Mouse (Mus musculus): ENCODE results near the gene Rmdn3. TPM values are rescaled to one million over a fixed set of nuclear protein-coding genes. Genes with fewer than 3 reads are reported as not detected.

Gene Rmdn3
- polyA plus RNA-seq, 1 experiment from 2014 or later, result 46.4 TPM

GRCm38 (mm10) chr2:119156081-119156680 is 653 bp downstream of the Rmdn3 start:
- Histone ChIP-seq H3K36me3 (ENCODE audit: insufficient read depth, low read length) (peaks cover 16% of the 10 kb centered on the region; the same call in 1 of the 2 replicates), H3K27ac (ENCODE audit: low read length) (peak overlapping the region; percentile 55; the same call in 1 of the 2 replicates), H3K4me3 (ENCODE audit: low read length) (peak overlapping the region; percentile 96), H3K4me1 (ENCODE audit: insufficient read depth, low read length) (peaks cover 14% of the 10 kb centered on the region), H3K4me2 (replicated peaks; ENCODE audit: low read depth, low read length) (peak overlapping the region; percentile 77), H3K9me3 (ENCODE audit: low read length) (no peaks in the 10 kb centered on the region), H3K27me3 (ENCODE audit: insufficient read depth, low read length) (no peaks in the 10 kb centered on the region), H3K9ac (replicated peaks; ENCODE audit: low read length) (peak overlapping the region; percentile 91)
- WGBS, result 3% methylated on average over 34 of the region's 34 CpGs
- ATAC-seq (ENCODE audit: low FRiP score, low TSS enrichment), result peak; percentile 50

- H3K27ac ChIP-seq (ENCODE audit: low read length), result no peak overlapping the region
- no peaks in the 10 kb centered on the region for H3K9me3 ChIP-seq (ENCODE audit: low read length)
- no peak for ATAC-seq (ENCODE audit: low FRiP score, low TSS enrichment)
- peaks cover 24% of the 10 kb centered on the region for H3K36me3 ChIP-seq (ENCODE audit: insufficient read depth, low read length)
- no peaks in the 10 kb centered on the region for H3K27me3 ChIP-seq (ENCODE audit: insufficient read depth, low read length)
- H3K4me1 ChIP-seq (ENCODE audit: insufficient read depth, low read length), result peaks cover 14% of the 10 kb centered on the region
- H3K9ac ChIP-seq (replicated peaks; ENCODE audit: low read length), result peak overlapping the region; percentile 91
- no peak overlapping the region for H3K4me3 ChIP-seq (ENCODE audit: low read length)
- 75% methylated on average over 9 of the region's 9 CpGs for WGBS
- H3K4me2 ChIP-seq (replicated peaks; ENCODE audit: low read depth, low read length), result peak overlapping the region; percentile 77
Measured at GRCm38 (mm10) chr2:119155388-119155787, 1.4 kb downstream of the Rmdn3 start.

GRCm38 (mm10) chr2:119154683-119155082 is 2.2 kb downstream of the Rmdn3 start:
- Histone ChIP-seq H3K9me3 (ENCODE audit: low read length) (no peaks in the 10 kb centered on the region), H3K27me3 (ENCODE audit: insufficient read depth, low read length) (no peaks in the 10 kb centered on the region), H3K27ac (ENCODE audit: low read length) (no peak overlapping the region), H3K9ac (replicated peaks; ENCODE audit: low read length) (no peak overlapping the region), H3K4me1 (ENCODE audit: insufficient read depth, low read length) (peaks cover 14% of the 10 kb centered on the region), H3K36me3 (ENCODE audit: insufficient read depth, low read length) (peaks cover 29% of the 10 kb centered on the region), H3K4me2 (replicated peaks; ENCODE audit: low read depth, low read length) (no peak overlapping the region), H3K4me3 (ENCODE audit: low read length) (no peak overlapping the region)
- WGBS, result 80% methylated on average over 2 of the region's 2 CpGs
- ATAC-seq (ENCODE audit: low FRiP score, low TSS enrichment), result no peak

GRCm38 (mm10) chr2:119152255-119152654 is 4.6 kb downstream of the Rmdn3 start:
- no peak for ATAC-seq (ENCODE audit: low FRiP score, low TSS enrichment)
- Histone ChIP-seq H3K9me3 (ENCODE audit: low read length) (no peaks in the 10 kb centered on the region), H3K27ac (ENCODE audit: low read length) (no peak overlapping the region), H3K4me2 (replicated peaks; ENCODE audit: low read depth, low read length) (no peak overlapping the region), H3K36me3 (ENCODE audit: insufficient read depth, low read length) (peaks cover 39% of the 10 kb centered on the region), H3K27me3 (ENCODE audit: insufficient read depth, low read length) (no peaks in the 10 kb centered on the region), H3K9ac (replicated peaks; ENCODE audit: low read length) (no peak overlapping the region), H3K4me3 (ENCODE audit: low read length) (no peak overlapping the region), H3K4me1 (ENCODE audit: insufficient read depth, low read length) (peaks cover 12% of the 10 kb centered on the region)
- 87% methylated on average over 6 of the region's 6 CpGs for WGBS

GRCm38 (mm10) chr2:119147775-119148174 is 9.1 kb downstream of the Rmdn3 start:
- no peak for ATAC-seq (ENCODE audit: low FRiP score, low TSS enrichment)
- Histone ChIP-seq H3K27me3 (ENCODE audit: insufficient read depth, low read length) (no peaks in the 10 kb centered on the region), H3K4me3 (ENCODE audit: low read length) (no peak overlapping the region), H3K9ac (replicated peaks; ENCODE audit: low read length) (no peak overlapping the region), H3K27ac (ENCODE audit: low read length) (no peak overlapping the region; the same call in 1 of the 2 replicates), H3K9me3 (ENCODE audit: low read length) (peaks cover 5% of the 10 kb centered on the region; the same call in 1 of the 2 replicates), H3K36me3 (ENCODE audit: insufficient read depth, low read length) (peaks cover 63% of the 10 kb centered on the region), H3K4me2 (replicated peaks; ENCODE audit: low read depth, low read length) (no peak overlapping the region), H3K4me1 (ENCODE audit: insufficient read depth, low read length) (no peaks in the 10 kb centered on the region; the same call in 1 of the 2 replicates)
- WGBS, result 77% methylated on average over 8 of the region's 8 CpGs

GRCm38 (mm10) chr2:119147160-119147678 is 9.6 kb downstream of the Rmdn3 start:
- ATAC-seq (ENCODE audit: low FRiP score, low TSS enrichment), result peak; percentile 74
- Histone ChIP-seq H3K36me3 (ENCODE audit: insufficient read depth, low read length) (peaks cover 63% of the 10 kb centered on the region), H3K9ac (replicated peaks; ENCODE audit: low read length) (no peak overlapping the region), H3K4me2 (replicated peaks; ENCODE audit: low read depth, low read length) (no peak overlapping the region; the same call in 1 of the 2 replicates), H3K9me3 (ENCODE audit: low read length) (peaks cover 5% of the 10 kb centered on the region; the same call in 1 of the 2 replicates), H3K27ac (ENCODE audit: low read length) (no peak overlapping the region; the same call in 1 of the 2 replicates), H3K4me3 (ENCODE audit: low read length) (no peak overlapping the region), H3K27me3 (ENCODE audit: insufficient read depth, low read length) (no peaks in the 10 kb centered on the region), H3K4me1 (ENCODE audit: insufficient read depth, low read length) (no peaks in the 10 kb centered on the region; the same call in 1 of the 2 replicates)
- 46% methylated on average over 22 of the region's 22 CpGs for WGBS

- Histone ChIP-seq H3K27me3 (ENCODE audit: insufficient read depth, low read length) (no peaks in the 10 kb centered on the region), H3K9me3 (ENCODE audit: low read length) (peaks cover 5% of the 10 kb centered on the region; the same call in 1 of the 2 replicates), H3K4me1 (ENCODE audit: insufficient read depth, low read length) (no peaks in the 10 kb centered on the region; the same call in 1 of the 2 replicates), H3K4me2 (replicated peaks; ENCODE audit: low read depth, low read length) (no peak overlapping the region), H3K4me3 (ENCODE audit: low read length) (no peak overlapping the region), H3K36me3 (ENCODE audit: insufficient read depth, low read length) (peaks cover 61% of the 10 kb centered on the region), H3K9ac (replicated peaks; ENCODE audit: low read length) (no peak overlapping the region), H3K27ac (ENCODE audit: low read length) (no peak overlapping the region)
- WGBS, result 81% methylated on average over 6 of the region's 6 CpGs
- ATAC-seq (ENCODE audit: low FRiP score, low TSS enrichment), result no peak
Measured at GRCm38 (mm10) chr2:119146435-119146834, 10.4 kb downstream of the Rmdn3 start.

GRCm38 (mm10) chr2:119145199-119145598 is 11.6 kb downstream of the Rmdn3 start:
- ATAC-seq (ENCODE audit: low FRiP score, low TSS enrichment), result no peak
- 87% methylated on average over 2 of the region's 2 CpGs for WGBS
- H3K9ac ChIP-seq (replicated peaks; ENCODE audit: low read length), result no peak overlapping the region
- no peak overlapping the region for H3K4me2 ChIP-seq (replicated peaks; ENCODE audit: low read depth, low read length)
- H3K9me3 ChIP-seq (ENCODE audit: low read length), result peaks cover 5% of the 10 kb centered on the region; the same call in 1 of the 2 replicates
- peaks cover 55% of the 10 kb centered on the region for H3K36me3 ChIP-seq (ENCODE audit: insufficient read depth, low read length)
- no peak overlapping the region for H3K4me3 ChIP-seq (ENCODE audit: low read length)
- no peaks in the 10 kb centered on the region for H3K27me3 ChIP-seq (ENCODE audit: insufficient read depth, low read length)
- H3K4me1 ChIP-seq (ENCODE audit: insufficient read depth, low read length), result no peaks in the 10 kb centered on the region; the same call in 1 of the 2 replicates
- no peak overlapping the region for H3K27ac ChIP-seq (ENCODE audit: low read length)

- H3K36me3 ChIP-seq (ENCODE audit: insufficient read depth, low read length), result peaks cover 55% of the 10 kb centered on the region
- no peak for ATAC-seq (ENCODE audit: low FRiP score, low TSS enrichment)
- WGBS, result 87% methylated on average over 5 of the region's 5 CpGs
Measured at GRCm38 (mm10) chr2:119136346-119136898, 20.4 kb downstream of the Rmdn3 start.

More at GRCm38 (mm10) chr2:119136346-119136898, 20.4 kb downstream of the Rmdn3 start:
- H3K9me3 ChIP-seq (ENCODE audit: low read length), result no peaks in the 10 kb centered on the region
- H3K27ac ChIP-seq (ENCODE audit: low read length), result no peak overlapping the region
- H3K4me1 ChIP-seq (ENCODE audit: insufficient read depth, low read length), result no peaks in the 10 kb centered on the region
- no peak overlapping the region for H3K9ac ChIP-seq (replicated peaks; ENCODE audit: low read length)
- H3K4me2 ChIP-seq (replicated peaks; ENCODE audit: low read depth, low read length), result no peak overlapping the region
- H3K4me3 ChIP-seq (ENCODE audit: low read length), result no peak overlapping the region
- no peaks in the 10 kb centered on the region for H3K27me3 ChIP-seq (ENCODE audit: insufficient read depth, low read length)

Data from kidney, embryonic 16.5 days (tissue).